Mouse (Mus musculus): ENCODE results near the gene Kcnq4. TPM values are rescaled to one million over a fixed set of nuclear protein-coding genes. Genes with fewer than 3 reads are reported as not detected.

The Kcnq4 gene
- polyA plus RNA-seq, 1 experiment = not detected

DNA sequence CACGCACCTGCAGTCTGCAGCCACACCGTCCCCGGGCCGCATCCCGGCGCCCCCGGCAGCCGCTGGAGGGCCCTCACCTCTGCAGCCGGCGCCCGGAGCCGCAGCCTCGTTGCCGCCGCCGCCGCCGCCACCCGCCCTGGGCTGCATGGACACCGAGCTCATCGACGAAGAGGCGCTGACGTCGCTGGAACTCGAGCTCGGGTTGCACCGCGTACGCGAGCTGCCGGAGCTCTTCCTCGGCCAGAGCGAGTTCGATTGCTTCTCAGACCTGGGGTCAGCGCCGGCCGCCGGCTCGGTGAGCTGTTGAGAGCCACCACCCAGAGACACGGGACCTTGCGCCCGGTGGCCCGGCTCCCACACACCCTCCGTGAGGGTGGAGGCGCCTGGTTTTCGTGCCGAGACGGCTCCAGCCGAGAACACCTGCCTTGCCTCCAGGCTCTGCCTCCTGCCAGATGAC lies 81.3 kb downstream of the Kcnq4 start:
- TF ChIP-seq GATA1 (IDR thresholded peaks at IDR 0.05; ENCODE audit: low read length) = no peak

DNA sequence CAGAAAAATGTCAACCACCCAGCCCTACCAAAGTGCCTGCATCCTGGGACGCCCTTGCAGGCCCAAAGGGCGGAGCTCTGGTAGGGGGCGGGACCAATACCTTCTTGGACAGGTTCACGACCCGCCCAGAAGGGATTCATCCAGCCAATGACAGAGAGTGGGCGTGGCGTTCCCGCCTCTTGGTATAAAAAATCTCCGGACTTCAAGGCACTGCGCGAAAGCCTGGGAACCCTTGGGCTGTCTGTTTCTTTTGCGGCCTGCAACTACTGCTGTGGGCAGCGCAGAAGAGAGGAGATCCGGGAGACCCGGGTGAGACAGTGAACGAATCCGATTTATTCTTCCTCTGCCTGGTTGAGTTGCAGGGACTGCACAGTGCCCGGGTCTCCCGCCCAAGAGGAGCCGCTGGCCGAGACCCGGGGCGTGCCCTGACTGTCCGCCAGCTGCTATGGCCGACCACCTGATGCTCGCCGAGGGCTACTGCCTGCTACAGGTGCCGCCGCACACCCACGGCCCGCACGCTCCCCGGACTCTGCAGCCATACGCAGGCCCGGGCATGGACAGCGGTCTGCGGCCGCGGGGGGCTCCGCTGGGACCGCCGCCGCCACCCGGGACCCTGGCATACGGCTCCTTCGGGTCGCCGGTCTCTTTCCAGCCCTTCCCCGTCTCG lies 81.9 kb downstream of the Kcnq4 start, which contains the start of gene Cited4:
Gene Cited4, plus strand, starts transcription at position 215 of the 667 bp plus-strand sequence.
- no peak for TF ChIP-seq GATA1 (IDR thresholded peaks at IDR 0.05; ENCODE audit: low read length)

DNA sequence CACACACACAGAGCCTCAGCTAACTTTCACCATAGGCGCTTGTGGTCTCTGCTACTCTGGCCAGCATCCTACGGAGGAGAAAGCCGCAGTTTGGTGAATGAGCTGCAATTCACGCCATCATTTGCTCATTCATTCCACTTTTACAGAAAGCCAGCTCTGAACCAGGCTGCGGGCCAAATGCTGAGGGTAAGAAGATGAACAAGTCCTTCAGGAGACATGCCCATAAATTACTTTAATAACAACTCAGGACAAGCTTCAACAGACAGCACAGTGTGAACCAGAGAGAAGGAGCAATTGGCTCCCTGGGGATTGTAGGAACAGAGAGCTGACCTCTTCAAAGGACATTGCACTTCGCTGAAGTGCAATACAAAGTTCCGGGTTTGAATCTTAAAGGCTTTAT lies 82.6 kb downstream of the Kcnq4 start:
- TF ChIP-seq GATA1 (IDR thresholded peaks at IDR 0.05; ENCODE audit: low read length) = no peak

DNA sequence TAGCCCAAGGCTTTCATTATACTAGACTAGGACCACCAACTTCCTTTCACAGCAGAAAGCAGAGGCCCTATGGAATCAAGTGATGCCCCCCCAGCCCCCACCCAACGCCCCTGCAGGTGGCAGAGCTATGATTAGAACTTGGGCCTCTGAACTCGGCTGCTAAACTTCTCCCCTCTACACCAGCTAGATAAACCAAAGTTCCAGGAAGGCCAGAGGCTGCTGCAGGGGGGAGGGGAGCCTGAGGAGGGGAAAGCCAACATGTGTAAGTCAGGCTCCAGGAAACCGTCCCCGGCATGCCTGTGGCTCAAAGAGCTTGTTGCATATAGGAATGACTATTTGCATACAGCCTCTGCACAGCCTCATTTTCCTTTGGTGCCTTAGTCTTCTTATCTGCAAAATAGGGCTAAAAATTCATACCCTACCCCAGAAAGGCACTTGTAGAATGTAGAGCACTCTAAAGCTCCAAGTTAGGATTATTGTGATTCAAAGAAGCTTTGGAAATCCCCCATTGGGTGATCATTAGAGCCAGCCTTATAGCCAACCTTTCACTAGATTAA lies 83.2 kb downstream of the Kcnq4 start:
- no peak for TF ChIP-seq GATA1 (IDR thresholded peaks at IDR 0.05; ENCODE audit: low read length)

DNA sequence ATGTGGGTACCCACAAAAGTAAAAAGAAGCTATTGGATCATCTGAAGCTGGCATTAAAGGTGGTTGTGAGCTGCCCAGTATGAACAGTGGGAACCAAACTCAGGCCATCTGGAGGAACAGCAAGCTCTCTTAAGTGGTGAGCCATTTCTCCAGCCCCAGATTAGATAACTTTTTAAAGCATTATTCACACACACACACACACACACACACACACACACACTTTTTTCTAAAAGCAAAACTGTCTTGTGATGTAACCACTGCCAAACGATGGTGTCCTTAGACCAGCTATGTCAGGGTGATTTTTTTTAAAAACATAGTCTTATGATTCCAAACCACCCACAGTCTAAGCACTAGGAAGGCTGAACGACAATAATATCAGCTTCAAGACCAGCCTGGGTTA lies 83.8 kb downstream of the Kcnq4 start:
- no peak for TF ChIP-seq GATA1 (IDR thresholded peaks at IDR 0.05; ENCODE audit: low read length)

DNA sequence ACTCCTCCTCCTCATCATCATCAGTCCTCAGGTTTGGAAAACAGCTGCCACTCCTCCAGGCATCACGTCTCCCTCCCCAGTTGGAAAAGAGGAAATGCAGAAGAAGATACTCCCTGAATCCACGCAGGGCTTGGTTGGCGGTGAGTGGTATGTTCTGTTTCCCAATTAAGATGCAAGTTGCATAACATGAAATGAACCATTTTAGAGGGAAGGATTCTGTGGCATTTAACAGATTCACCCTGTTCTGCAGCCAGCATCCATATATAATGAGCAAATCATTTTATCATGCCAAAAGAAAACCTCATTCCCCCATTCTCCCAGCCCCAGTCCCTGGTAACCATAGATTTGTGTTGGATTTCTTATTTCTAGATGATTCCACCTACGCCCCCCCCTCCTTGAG lies 87.9 kb downstream of the Kcnq4 start:
- TF ChIP-seq GATA1 (IDR thresholded peaks at IDR 0.05; ENCODE audit: low read length) = no peak

DNA sequence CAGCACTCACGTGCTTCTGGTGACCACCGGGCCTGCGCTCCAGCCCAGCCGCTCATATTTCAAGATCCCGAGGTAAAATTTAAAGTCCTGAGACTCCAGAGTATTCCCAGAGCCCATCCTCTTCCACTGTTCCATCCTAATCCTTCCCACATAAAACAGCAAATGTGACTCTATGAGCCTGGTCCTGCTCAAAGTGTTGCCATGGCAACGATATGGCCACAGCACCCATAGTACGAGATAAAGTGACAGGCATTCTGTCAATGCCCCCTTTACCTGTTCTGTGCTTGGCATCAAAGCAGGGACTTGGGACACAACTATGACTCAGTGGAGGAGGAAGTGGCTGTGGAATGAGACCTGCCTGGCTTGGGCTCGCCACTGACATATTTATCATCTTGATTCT lies 92.5 kb downstream of the Kcnq4 start:
- TF ChIP-seq GATA1 (IDR thresholded peaks at IDR 0.05; ENCODE audit: low read length) = no peak

DNA sequence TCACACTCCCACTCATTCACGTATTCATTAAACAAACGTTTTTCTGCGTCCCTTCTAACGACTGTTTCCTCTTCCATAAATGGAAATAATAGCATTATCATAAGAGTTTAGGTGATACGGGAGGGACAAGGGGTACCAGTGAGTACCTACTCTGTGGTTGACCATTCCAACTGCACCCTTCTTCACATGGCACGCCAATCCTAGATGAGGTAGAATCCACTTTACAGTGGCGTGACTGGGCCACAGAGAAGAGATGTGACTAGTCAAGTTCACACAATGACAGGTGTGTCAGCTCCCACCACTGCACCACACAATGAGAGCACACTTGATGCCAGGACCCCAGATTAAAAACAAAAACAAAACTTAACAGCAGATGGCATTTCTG lies 98.2 kb downstream of the Kcnq4 start:
- no peak for TF ChIP-seq GATA1 (IDR thresholded peaks at IDR 0.05; ENCODE audit: low read length)

DNA sequence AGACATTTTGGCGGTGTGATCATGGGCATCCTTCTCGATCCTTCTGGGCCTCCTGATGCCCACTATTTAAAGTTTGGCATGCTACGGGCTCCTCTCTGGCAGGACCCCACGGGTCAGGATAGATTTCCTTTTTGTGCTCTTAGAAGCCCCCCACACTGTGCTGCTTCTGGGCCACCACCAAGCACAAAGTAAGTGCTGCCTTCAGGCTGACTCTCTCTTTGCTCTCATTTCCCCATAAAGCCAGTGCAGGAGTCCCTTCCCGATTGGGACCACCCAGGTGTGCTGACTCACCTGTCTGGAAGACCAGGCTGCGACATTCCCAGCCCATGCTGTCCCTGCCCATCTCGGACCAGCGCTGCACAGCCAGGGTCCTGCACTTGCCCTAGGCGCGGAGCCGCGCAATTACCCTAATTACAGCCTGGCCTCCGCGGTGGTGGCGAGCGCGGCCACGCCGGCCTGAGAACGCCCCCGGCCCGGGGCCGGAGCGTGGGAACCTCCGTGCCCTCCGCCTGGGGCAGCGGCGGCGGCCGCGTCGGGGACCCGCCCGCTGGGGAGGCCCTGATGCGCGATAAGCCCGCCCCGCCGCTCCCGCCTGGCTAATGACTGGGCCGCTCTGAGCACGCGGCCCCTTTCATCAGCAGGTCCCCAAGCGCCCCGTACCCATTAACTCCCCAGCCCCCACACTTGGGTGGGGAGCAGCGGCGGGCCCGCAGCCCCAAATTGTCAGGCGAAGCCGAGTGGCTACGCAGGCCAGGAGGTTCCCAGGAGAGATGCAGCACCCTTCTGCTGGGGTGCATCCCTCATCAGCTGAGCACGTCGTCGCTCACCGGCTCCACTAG lies 98.8 kb downstream of the Kcnq4 start:
- TF ChIP-seq GATA1 (IDR thresholded peaks at IDR 0.05; ENCODE audit: low read length) = no peak

Other genes starting within 250 kb of the Kcnq4 start
- gene Slfnl1, start 216.4 kb downstream of the Kcnq4 start, polyA plus RNA-seq (2012) = not detected in 2 replicates
- gene Ctps, start 178.3 kb downstream of the Kcnq4 start, polyA plus RNA-seq (2012) = 6.3 and 8.3 TPM in 2 replicates
- gene Gm8439, start 159.9 kb downstream of the Kcnq4 start, polyA plus RNA-seq (2012) = not detected in 2 replicates
- gene Cited4, start 82.0 kb downstream of the Kcnq4 start, polyA plus RNA-seq (2012) = 696 and 888 TPM in 2 replicates
- gene Nfyc, start 83.0 kb upstream of the Kcnq4 start, polyA plus RNA-seq (2012) = 59.4 and 89.2 TPM in 2 replicates
- not detected in 2 replicates for gene Rims3, start 106.2 kb upstream of the Kcnq4 start, polyA plus RNA-seq (2012)
- 5.3 and 6.2 TPM in 2 replicates for gene Exo5, start 176.4 kb upstream of the Kcnq4 start, polyA plus RNA-seq (2012)
- gene Zfp69, start 203.1 kb upstream of the Kcnq4 start, polyA plus RNA-seq (2012) = 2.1 and 2.4 TPM in 2 replicates

All from G1E-ER4 (cell line).